Mouse (Mus musculus): ENCODE results near the gene Hist2h2be.
A peak's percentile ranks its signal among the peaks of the same experiment; 100 is the strongest.
"Not testable (repeated sequence)": the region's sequence is repeated elsewhere in the genome, so short reads cannot be mapped to it uniquely, and the experiment has no call there.

Gene Hist2h2be

GRCm38 (mm10) chr3:96220765-96221639, at the start of gene Hist2h2be, which contains the start of gene Hist2h2ac:
Gene Hist2h2be, plus strand, starts transcription at chr3:96221119.
Gene Hist2h2ac, minus strand, starts transcription at chr3:96220880.
- DNase-seq: peak; percentile 84

- DNase-seq: no peak
Measured at GRCm38 (mm10) chr3:96171583-96172196, 49.2 kb upstream of the Hist2h2be start.

GRCm38 (mm10) chr3:96172197-96173178, 48.4 kb upstream of the Hist2h2be start, which contains the start of gene Sf3b4:
Gene Sf3b4, plus strand, starts transcription at chr3:96172332.
- DNase-seq: peak; percentile 77

- no peak for DNase-seq
Measured at GRCm38 (mm10) chr3:96173185-96173584, 47.7 kb upstream of the Hist2h2be start.

- DNase-seq: not testable (repeated sequence)
Measured at GRCm38 (mm10) chr3:96174042-96174441, 46.9 kb upstream of the Hist2h2be start.

GRCm38 (mm10) chr3:96175251-96175650, 45.7 kb upstream of the Hist2h2be start:
- no peak for DNase-seq

GRCm38 (mm10) chr3:96178427-96178826, 42.5 kb upstream of the Hist2h2be start:
- DNase-seq: no peak

- no peak for DNase-seq
Measured at GRCm38 (mm10) chr3:96178902-96179301, 42.0 kb upstream of the Hist2h2be start.

GRCm38 (mm10) chr3:96179531-96179930, 41.4 kb upstream of the Hist2h2be start:
- DNase-seq: no peak

GRCm38 (mm10) chr3:96180727-96181477, 40.0 kb upstream of the Hist2h2be start, which contains the start of gene Sv2a:
Gene Sv2a, plus strand, starts transcription at chr3:96181151.
- peak; percentile 76 for DNase-seq

GRCm38 (mm10) chr3:96181510-96182381, 39.2 kb upstream of the Hist2h2be start:
- DNase-seq: no peak

- no peak for DNase-seq
Measured at GRCm38 (mm10) chr3:96182382-96182776, 38.5 kb upstream of the Hist2h2be start.

GRCm38 (mm10) chr3:96192977-96193376, 27.9 kb upstream of the Hist2h2be start:
- DNase-seq: no peak

- DNase-seq: no peak
Measured at GRCm38 (mm10) chr3:96194966-96195365, 26.0 kb upstream of the Hist2h2be start.

- no peak for DNase-seq
Measured at GRCm38 (mm10) chr3:96195616-96196313, 25.2 kb upstream of the Hist2h2be start.

GRCm38 (mm10) chr3:96196437-96197128, 24.3 kb upstream of the Hist2h2be start:
- no peak for DNase-seq

- peak; percentile 87 for DNase-seq
Measured at GRCm38 (mm10) chr3:96197129-96197749, 23.7 kb upstream of the Hist2h2be start.

- DNase-seq: no peak
Measured at GRCm38 (mm10) chr3:96198181-96198580, 22.7 kb upstream of the Hist2h2be start.

Data from cerebellum, adult 11 months (tissue).